Mouse (Mus musculus): ENCODE measurements around the gene Mrps5. TPM values are rescaled to one million over a fixed set of nuclear protein-coding genes. Genes with fewer than 3 reads are reported as not detected.

Mrps5 gene
- total and polyA plus RNA-seq, 3 experiments: 144 to 210 (median 188) TPM

GRCm38 (mm10) chr2:127573322-127573721 is 13.7 kb upstream of the Mrps5 start:
- dilution Hi-C loops (cut with MboI; ENCODE audit: extremely low pct_ligation_motif_present, extremely low pct_unique_long_range_greater_than_20kb, low sequenced_read_pairs): no loop called here

GRCm38 (mm10) chr2:127584436-127584858 is 2.6 kb upstream of the Mrps5 start:
- dilution Hi-C loops (cut with MboI; ENCODE audit: extremely low pct_ligation_motif_present, extremely low pct_unique_long_range_greater_than_20kb, low sequenced_read_pairs) (no loop called here), in situ Hi-C loops (cut with MboI; ENCODE audit: low pct_ligation_motif_present, low pct_unique_long_range_greater_than_20kb, low sequenced_read_pairs) (no loop called here)
- no peak for TF ChIP-seq EP300 (IDR thresholded peaks at IDR 0.05; ENCODE audit: low read length)
- TF ChIP-seq MYC (IDR thresholded peaks at IDR 0.05; ENCODE audit: low read depth, low read length): peak; percentile 74; the same call in 1 of the 2 replicates
- no peak for TF ChIP-seq RAD21 (IDR thresholded peaks at IDR 0.05; ENCODE audit: low read depth, low read length)
- TF ChIP-seq GABPA (IDR thresholded peaks at IDR 0.05; ENCODE audit: insufficient replicate concordance, low read depth, low read length): peak; percentile 86; the same call in 1 of the 2 replicates
- no peak for TF ChIP-seq RCOR1 (conservative IDR thresholded peaks at IDR 0.05; ENCODE audit: low read depth, low read length)
- TF ChIP-seq MEF2A (IDR thresholded peaks at IDR 0.05; ENCODE audit: borderline replicate concordance, low read depth, low read length): no peak
- no peak for TF ChIP-seq JUN (IDR thresholded peaks at IDR 0.05; ENCODE audit: insufficient read depth, low read depth, low read length)
- TF ChIP-seq USF1 (IDR thresholded peaks at IDR 0.05; ENCODE audit: low read depth, low read length): no peak
- no peak for TF ChIP-seq BHLHE40 (IDR thresholded peaks at IDR 0.05; ENCODE audit: low read depth, low read length)
- peak; percentile 93 for TF ChIP-seq MXI1 (IDR thresholded peaks at IDR 0.05; ENCODE audit: low read depth, low read length)
- no peak for TF ChIP-seq MAZ (IDR thresholded peaks at IDR 0.05; ENCODE audit: low read depth, low read length)
- peak; percentile 96 for TF ChIP-seq NRF1 (IDR thresholded peaks at IDR 0.05; ENCODE audit: low read depth, low read length)
- TF ChIP-seq MAX (IDR thresholded peaks at IDR 0.05; ENCODE audit: low read length): peak; percentile 84
- TF ChIP-seq KAT2A (IDR thresholded peaks at IDR 0.05; ENCODE audit: insufficient replicate concordance, low read length): peak; percentile 97; the same call in 1 of the 2 replicates
- no peak for TF ChIP-seq USF2 (conservative IDR thresholded peaks at IDR 0.05; ENCODE audit: low read depth, low read length)
- TF ChIP-seq IRF4 (IDR thresholded peaks at IDR 0.05; ENCODE audit: low read depth, low read length): 0 out of 2 replicates have a peak, but pooled peaks have one; percentile 57
- no peak for TF ChIP-seq MAFK (IDR thresholded peaks at IDR 0.05; ENCODE audit: insufficient replicate concordance, low read length)
- TF ChIP-seq CTCF (conservative IDR thresholded peaks at IDR 0.05 in 1 of 2, IDR thresholded peaks at IDR 0.05 in 1 of 2; ENCODE audit: low read depth in 2 of 2, low read length in 2 of 2): no peak
- TF ChIP-seq JUND (conservative IDR thresholded peaks at IDR 0.05; ENCODE audit: low read depth, low read length): no peak
- TF ChIP-seq ELF1 (IDR thresholded peaks at IDR 0.05; ENCODE audit: low read depth, low read length): peak; percentile 74
- peak; percentile 98 for TF ChIP-seq SIN3A (IDR thresholded peaks at IDR 0.05; ENCODE audit: low read length)
- no peak for TF ChIP-seq TCF12 (IDR thresholded peaks at IDR 0.05; ENCODE audit: low read depth, low read length)
- no peak for TF ChIP-seq ZC3H11A (IDR thresholded peaks at IDR 0.05; ENCODE audit: low read depth, low read length)
- TF ChIP-seq POLR2A (IDR thresholded peaks at IDR 0.05; ENCODE audit: low read depth, low read length): peak; percentile 87
- peak; percentile 100 for TF ChIP-seq HCFC1 (IDR thresholded peaks at IDR 0.05; ENCODE audit: low read depth, low read length)
- TF ChIP-seq UBTF (IDR thresholded peaks at IDR 0.05; ENCODE audit: low read depth, low read length): no peak
- peak; percentile 46; the same call in 1 of the 2 replicates for TF ChIP-seq TBP (conservative IDR thresholded peaks at IDR 0.05; ENCODE audit: low read depth, low read length)
- no peak for TF ChIP-seq E2F4 (IDR thresholded peaks at IDR 0.05; ENCODE audit: insufficient replicate concordance, low read depth, low read length)
- TF ChIP-seq POLR2AphosphoS2 (IDR thresholded peaks at IDR 0.05; ENCODE audit: low read depth, low read length): no peak
- peak; percentile 78 for TF ChIP-seq NELFE (IDR thresholded peaks at IDR 0.05; ENCODE audit: low read depth, low read length)
- TF ChIP-seq ZNF384 (IDR thresholded peaks at IDR 0.05; ENCODE audit: low read depth, low read length): no peak
- peak; percentile 97 for DNase-seq (ENCODE audit: extremely low read depth)
- peak overlapping the region; percentile 45 for H3K9ac ChIP-seq (ENCODE audit: insufficient read depth, low read depth)
- H3K4me3 ChIP-seq (replicated peaks in 1 of 3; ENCODE audit: low read depth in 2 of 3, low read length in 2 of 3, poor library complexity in 1 of 3): peak overlapping the region; percentile 61 to 69 (median 61)
- no peaks in the 10 kb centered on the region for H3K9me3 ChIP-seq (replicated peaks; ENCODE audit: low read length)
- H3K36me3 ChIP-seq (replicated peaks in 1 of 2; ENCODE audit: control insufficient read depth in 1 of 2, insufficient read depth in 1 of 2, low read length in 1 of 2): peaks cover 0 to 21% of the 10 kb centered on the region in 2 experiments
- H3K79me2 ChIP-seq (replicated peaks; ENCODE audit: control insufficient read depth, extremely low read depth, insufficient read depth, poor library complexity, severe bottlenecking): peaks cover 14% of the 10 kb centered on the region
- H3K4me2 ChIP-seq (ENCODE audit: insufficient read depth, low read depth, poor library complexity, severe bottlenecking): peak overlapping the region; percentile 87
- no peaks in the 10 kb centered on the region for H3K27me3 ChIP-seq (replicated peaks)
- no peak overlapping the region for H3K27ac ChIP-seq (ENCODE audit: insufficient read depth, low read depth)
- H3K4me1 ChIP-seq (ENCODE audit: control insufficient read depth in 1 of 2, insufficient read depth in 2 of 2): peaks cover 2 to 34% of the 10 kb centered on the region in 2 experiments; a peak in 2 of 4 replicates

More at GRCm38 (mm10) chr2:127573322-127573721, 13.7 kb upstream of the Mrps5 start:
- in situ Hi-C loops (cut with MboI; ENCODE audit: low pct_ligation_motif_present, low pct_unique_long_range_greater_than_20kb, low sequenced_read_pairs): no loop called here
- H3K4me1 ChIP-seq (ENCODE audit: control insufficient read depth in 1 of 2, insufficient read depth in 2 of 2): no peaks in the 10 kb centered on the region
- H3K9me3 ChIP-seq (replicated peaks; ENCODE audit: low read length): peaks cover 12% of the 10 kb centered on the region
- H3K36me3 ChIP-seq (replicated peaks in 1 of 2; ENCODE audit: control insufficient read depth in 1 of 2, insufficient read depth in 1 of 2, low read length in 1 of 2): peaks cover 11 to 27% of the 10 kb centered on the region in 2 experiments
- no peaks in the 10 kb centered on the region for H3K79me2 ChIP-seq (replicated peaks; ENCODE audit: control insufficient read depth, extremely low read depth, insufficient read depth, poor library complexity, severe bottlenecking)
- H3K4me2 ChIP-seq (ENCODE audit: insufficient read depth, low read depth, poor library complexity, severe bottlenecking): no peak overlapping the region
- TF ChIP-seq POLR2A (IDR thresholded peaks at IDR 0.05; ENCODE audit: low read depth, low read length) (no peak), TBP (conservative IDR thresholded peaks at IDR 0.05; ENCODE audit: low read depth, low read length) (no peak), RCOR1 (conservative IDR thresholded peaks at IDR 0.05; ENCODE audit: low read depth, low read length) (no peak), NRF1 (IDR thresholded peaks at IDR 0.05; ENCODE audit: low read depth, low read length) (no peak), POLR2AphosphoS2 (IDR thresholded peaks at IDR 0.05; ENCODE audit: low read depth, low read length) (no peak)
- H3K27me3 ChIP-seq (replicated peaks): peaks cover 17% of the 10 kb centered on the region
- H3K27ac ChIP-seq (ENCODE audit: insufficient read depth, low read depth): no peak overlapping the region
- no peak overlapping the region for H3K9ac ChIP-seq (ENCODE audit: insufficient read depth, low read depth)
- DNase-seq (ENCODE audit: extremely low read depth): no peak
- H3K4me3 ChIP-seq (replicated peaks in 1 of 3; ENCODE audit: low read depth in 2 of 3, low read length in 2 of 3, poor library complexity in 1 of 3): no peak overlapping the region
